Mouse (Mus musculus): ENCODE results near the gene Spryd3.
A peak's percentile ranks its signal among the peaks of the same experiment; 100 is the strongest.
"Not testable (repeated sequence)": the region's sequence is repeated elsewhere in the genome, so short reads cannot be mapped to it uniquely, and the experiment has no call there.

The Spryd3 gene

GRCm38 (mm10) chr15:102136129-102136758, at the start of gene Spryd3:
Spryd3 (minus strand) TSS chr15:102136234.
- peak; percentile 99 for DNase-seq (ENCODE audit: extremely low read depth, insufficient read length, low spot score)

- DNase-seq (ENCODE audit: extremely low read depth, insufficient read length, low spot score): no peak
These were observed 47.0 kb upstream of the Spryd3 start for GRCm38 (mm10) chr15:102183076-102183475.

- no peak for DNase-seq (ENCODE audit: extremely low read depth, insufficient read length, low spot score)
These were observed 43.9 kb upstream of the Spryd3 start for GRCm38 (mm10) chr15:102179924-102180323.

DNA sequence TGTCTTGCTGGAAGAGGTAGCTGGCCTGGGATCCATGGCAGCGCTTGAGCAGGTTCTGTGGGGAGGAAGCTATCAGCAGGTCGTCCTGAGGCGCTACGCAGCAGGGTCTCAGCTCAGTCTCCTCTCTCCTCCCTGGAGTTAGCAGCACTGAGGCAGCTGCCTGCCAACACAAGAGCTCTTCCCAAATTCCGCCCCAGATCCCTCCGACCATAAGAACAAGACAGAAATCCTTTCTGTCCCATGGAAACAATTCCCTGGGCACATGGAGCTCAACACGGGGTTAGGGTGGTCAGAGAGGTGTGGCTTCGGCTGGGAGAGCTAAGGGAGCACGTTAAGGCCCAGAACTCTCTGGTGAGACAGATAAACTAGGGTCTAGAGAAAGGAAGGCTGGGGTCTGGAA, 43.1 kb upstream of the Spryd3 start:
- DNase-seq (ENCODE audit: extremely low read depth, insufficient read length, low spot score): no peak

DNA sequence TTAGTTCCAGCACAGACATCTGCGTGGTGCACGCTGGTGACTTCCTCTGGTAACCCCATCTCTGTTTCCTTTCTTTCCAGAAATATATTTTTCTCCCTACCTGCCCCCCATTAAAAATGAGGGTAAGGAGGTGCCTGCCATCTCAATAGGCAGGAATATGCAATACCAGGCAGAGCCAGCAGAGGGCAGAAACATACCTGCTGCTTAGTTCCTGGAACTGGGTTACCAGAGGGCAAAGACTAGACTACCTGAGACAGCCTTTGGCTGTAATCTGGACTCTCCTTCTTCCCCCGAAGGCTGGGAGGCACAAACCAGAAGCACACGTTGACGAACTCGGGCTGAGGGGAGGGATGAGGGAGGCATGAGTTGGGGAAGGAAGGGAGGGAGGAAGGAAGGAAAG, 42.2 kb upstream of the Spryd3 start:
- DNase-seq (ENCODE audit: extremely low read depth, insufficient read length, low spot score): no peak

- DNase-seq (ENCODE audit: extremely low read depth, insufficient read length, low spot score): no peak
These were observed 41.4 kb upstream of the Spryd3 start for GRCm38 (mm10) chr15:102177417-102177816.

DNA sequence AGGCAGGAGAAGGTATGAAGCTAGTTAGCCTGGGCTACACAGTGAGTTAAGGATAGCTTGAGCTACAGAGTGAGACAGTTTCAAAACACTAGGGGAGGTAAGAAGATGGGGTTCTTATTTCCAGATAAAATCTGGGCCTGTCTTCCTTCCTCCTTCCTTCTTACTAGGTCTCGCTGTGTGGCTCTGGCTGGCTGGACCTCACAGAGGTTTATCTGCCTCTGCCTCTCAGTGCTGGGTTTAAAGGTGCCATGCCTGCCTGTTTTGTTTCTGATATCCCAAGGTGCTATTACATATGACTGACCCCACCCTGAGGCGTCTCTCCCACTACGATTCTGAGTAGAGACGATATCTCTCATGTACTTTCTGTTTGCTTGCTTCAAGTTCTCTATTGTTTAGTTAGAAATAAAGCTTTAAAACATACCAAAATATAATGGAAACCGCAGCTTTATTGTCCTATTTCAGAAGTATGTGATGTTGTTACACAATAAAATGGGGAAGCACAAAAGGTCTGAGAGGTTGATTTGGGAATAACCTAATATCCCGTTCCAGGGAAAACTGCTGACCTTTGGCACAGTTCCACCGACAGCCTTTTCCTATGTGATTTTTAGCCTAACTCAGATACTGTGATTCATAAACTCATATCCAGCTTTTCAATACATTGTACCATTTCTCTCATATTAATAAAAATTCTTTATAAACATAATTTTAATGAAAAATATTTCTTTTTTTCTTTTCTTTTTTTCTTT, 40.7 kb upstream of the Spryd3 start:
- no peak for DNase-seq (ENCODE audit: extremely low read depth, insufficient read length, low spot score)

DNA sequence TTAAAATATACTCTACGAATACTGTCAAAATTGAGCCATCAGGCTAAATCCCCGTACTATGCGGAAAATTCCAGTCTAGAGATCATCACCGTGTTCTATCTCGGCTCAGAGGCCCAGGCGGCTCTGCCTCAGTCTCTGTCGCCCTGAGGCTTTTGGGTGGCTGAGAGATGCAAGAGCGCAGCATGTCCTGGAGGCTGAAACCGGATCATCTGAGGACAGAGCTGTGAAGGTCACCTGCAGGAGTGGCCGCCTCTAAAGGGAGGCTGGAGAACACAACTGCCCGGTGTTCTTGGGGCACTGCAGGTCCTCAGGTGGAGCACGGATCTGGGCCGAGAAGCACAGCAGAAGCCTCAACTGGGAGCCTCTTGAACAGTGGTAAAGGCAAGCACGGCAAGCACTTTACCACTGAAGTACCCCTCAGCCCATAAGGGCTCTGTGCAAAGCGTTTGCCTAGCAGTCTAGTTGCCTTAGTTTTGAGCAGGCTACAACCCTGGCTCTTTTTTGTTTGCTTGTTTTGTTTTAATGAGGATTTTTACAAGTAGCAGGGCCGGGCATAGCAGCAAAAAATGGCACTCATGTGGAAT, 39.8 kb upstream of the Spryd3 start:
- DNase-seq (ENCODE audit: extremely low read depth, insufficient read length, low spot score): no peak

DNA sequence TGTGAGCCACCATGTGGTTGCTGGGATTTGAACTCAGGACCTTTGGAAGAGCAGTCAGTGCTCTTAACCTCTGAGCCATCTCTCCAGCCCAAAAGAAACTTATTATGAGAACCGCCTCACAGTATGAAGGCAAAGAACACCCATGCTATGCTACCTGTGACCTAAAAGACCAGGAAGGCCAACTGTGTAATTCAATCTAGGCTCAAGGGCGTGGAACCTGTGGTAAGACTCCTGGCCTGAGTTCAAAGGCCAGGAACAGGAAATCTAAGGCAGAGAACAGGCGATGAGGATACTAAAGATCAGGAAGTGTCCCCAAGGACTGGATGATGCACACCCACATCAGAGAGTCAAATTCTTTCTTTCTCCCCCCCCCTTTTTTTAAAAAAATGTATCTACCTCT, 37.5 kb upstream of the Spryd3 start:
- no peak for DNase-seq (ENCODE audit: extremely low read depth, insufficient read length, low spot score)

DNA sequence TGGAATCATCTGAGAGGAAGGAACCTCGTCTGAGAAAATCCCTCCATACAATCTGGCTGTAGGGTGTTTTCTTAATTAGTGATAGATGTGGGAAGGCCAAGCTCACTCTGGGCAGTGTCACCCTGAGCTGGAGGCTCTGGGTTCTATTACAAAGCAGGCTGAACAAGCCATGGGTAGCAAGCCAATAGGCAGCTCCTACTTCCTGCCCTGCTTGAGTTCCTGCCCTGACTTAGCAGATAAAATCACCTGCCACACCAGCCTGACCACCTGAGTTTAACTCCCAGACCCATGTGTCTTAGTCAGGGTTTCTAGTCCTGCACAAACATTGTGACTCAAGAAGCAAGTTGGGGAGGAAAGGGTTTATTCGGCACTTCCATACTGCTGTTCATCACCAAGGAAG, 33.0 kb upstream of the Spryd3 start:
- no peak for DNase-seq (ENCODE audit: extremely low read depth, insufficient read length, low spot score)

GRCm38 (mm10) chr15:102167620-102168021, 31.6 kb upstream of the Spryd3 start:
- DNase-seq (ENCODE audit: extremely low read depth, insufficient read length, low spot score): peak; percentile 74

GRCm38 (mm10) chr15:102165468-102166100, 29.6 kb upstream of the Spryd3 start:
- peak; percentile 39 for DNase-seq (ENCODE audit: extremely low read depth, insufficient read length, low spot score)

DNA sequence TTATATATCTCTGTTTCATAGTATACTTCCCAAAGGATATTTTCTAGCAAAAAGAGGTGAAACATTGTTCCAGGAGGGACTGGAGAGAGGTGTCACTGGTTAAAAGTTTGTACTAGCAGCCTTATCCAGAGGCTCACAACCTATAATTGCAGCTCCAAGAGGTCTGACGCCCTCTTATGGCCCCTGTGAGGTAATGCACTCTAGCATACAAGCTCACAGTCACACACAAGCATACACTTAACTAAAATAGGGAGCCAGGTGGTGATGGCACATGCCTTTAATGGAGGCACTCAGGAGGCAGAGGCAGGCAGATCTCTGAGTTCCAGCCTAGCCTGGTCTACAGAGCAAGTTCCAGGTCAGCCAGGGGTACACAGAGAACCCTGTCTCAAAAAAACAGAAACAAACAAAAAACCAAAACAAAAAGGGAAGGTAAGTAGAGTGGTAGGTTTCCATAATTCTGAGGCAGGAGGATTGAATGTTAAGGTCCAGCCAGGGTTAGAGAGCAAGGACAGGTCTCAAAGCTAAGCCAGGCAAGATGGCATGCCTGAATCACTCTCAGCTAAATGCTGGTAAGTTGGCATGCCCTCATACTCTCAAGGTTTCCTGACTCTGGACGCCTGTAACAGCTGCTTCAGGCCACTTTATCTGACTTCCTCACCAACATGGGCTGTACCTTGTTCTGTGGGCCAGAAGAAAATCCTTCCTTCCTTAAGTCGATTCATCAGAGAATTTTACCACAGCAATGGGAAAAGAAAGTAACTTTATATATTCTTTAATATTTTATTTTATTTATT, 28.1 kb upstream of the Spryd3 start:
- no peak for DNase-seq (ENCODE audit: extremely low read depth, insufficient read length, low spot score)

DNA sequence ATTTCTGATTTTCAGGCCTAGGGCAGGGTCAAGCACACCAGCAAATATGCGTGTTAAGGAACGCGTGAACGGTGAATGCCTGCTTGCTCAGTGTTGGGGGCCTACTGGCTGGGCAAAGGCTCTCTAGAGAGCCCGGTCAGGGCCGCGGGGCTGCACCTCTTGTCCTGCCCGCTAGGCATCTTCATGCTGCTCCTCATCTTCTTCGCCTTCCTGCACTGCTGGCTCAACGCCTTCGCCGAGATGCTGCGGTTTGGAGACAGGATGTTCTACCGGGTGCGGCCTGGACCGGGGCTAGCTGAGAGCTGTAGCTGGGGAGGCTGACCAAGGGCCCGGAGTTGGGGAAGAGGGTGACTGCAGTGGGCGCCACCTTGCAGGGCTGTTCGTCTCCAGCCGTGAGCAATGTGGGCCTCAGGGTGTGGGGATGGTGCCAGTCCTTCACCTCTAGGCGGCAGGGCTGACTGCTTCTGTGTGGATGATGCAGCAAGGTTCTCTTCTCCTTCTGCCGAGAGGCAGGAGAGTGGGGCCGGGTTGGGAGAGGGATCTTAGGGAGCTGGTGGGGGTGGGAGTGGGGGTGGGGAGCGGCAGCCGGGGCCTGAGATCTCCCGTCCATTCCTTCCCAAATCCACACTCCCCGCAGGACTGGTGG, 24.5 kb upstream of the Spryd3 start:
- no peak for DNase-seq (ENCODE audit: extremely low read depth, insufficient read length, low spot score)

DNA sequence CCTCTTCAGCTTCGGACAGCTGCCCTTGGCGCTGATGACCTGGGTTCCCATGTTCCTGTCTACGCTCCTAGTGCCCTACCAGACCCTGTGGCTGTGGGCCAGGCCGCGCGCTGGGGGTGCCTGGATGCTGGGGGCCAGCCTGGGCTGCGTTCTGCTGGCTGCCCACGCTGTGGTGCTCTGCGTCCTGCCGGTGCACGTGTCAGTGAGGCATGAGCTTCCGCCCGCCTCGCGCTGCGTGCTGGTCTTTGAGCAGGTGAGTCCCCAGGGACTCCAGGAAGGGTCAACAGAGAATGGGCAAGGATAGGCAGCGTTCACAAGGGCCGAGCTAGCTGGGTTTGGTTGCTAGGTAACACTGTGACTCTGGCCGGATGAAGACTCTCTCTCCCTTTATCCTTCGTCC, 20.8 kb upstream of the Spryd3 start:
- no peak for DNase-seq (ENCODE audit: extremely low read depth, insufficient read length, low spot score)

DNA sequence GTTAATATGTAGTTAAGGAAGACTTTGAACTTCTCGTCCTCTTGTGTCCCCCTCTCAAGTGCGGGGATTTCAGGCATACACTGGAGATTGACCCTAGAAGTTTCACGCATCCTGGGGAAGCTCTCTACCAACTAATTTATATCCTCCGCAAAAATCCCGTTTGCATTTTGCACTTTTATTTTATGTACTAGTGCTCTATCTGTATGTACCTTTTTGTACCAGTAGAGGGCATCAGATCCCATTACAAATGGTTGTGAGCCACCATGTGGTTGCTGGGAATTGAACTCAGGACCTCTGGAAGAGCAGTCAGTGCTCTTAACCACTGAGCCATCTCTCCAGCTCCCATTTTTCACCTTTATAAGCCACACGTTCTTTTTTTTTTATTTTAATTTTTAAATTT, 19.0 kb upstream of the Spryd3 start:
- not testable (repeated sequence) for DNase-seq (ENCODE audit: extremely low read depth, insufficient read length, low spot score)

GRCm38 (mm10) chr15:102152646-102153045, 16.6 kb upstream of the Spryd3 start:
- DNase-seq (ENCODE audit: extremely low read depth, insufficient read length, low spot score): no peak

- DNase-seq (ENCODE audit: extremely low read depth, insufficient read length, low spot score): peak; percentile 53
These were observed 14.5 kb upstream of the Spryd3 start, which contains the start of gene Soat2 for GRCm38 (mm10) chr15:102150301-102151135. Soat2 (plus strand) TSS chr15:102150526.

DNA sequence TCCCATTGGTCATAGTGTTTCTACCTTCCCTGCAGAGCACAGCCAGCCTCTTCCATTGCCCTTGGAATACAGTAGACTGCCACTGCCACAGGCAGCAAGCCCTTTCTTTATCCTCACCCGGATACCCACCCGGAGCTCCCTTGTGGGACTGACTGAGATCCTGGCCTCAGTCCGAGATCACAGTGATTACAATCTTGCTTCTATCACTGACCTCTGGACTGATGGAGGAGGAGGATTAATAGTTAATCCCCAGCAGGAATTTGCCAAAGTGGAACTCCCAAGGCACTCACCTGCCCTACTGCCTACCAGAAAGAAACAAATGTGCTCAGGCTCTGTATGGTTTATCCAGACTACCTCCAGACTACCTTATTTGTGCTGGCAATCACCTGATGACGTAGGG, 13.5 kb upstream of the Spryd3 start:
- no peak for DNase-seq (ENCODE audit: extremely low read depth, insufficient read length, low spot score)
